9 mouse cellular contexts compared by ENCODE assay signal in genomic region chr7:143009996-143010395, GRCm38 (mm10). TPM values are rescaled to one million over a fixed set of nuclear protein-coding genes. Genes with fewer than 3 reads are reported as not detected.
DNase-seq lines count a peak whose midpoint lies in the region; ATAC-seq lines count a peak whose summit lies in the region.
"Had no signal": no experiment of that assay in that cellular context is flagged by ENCODE, and none has a peak within 500 bp of the region (broad histone marks: within the 10 kb centered on the region; RNA-seq: fewer than 3 reads in every experiment).

No protein-coding gene starts in this region.

- no peak overlapping the region for H3K4me2 ChIP-seq in heart, embryonic 12.5 days
- H3K4me2 ChIP-seq in lung, embryonic 16.5 days (ENCODE audit: low read depth, low read length), result no peak overlapping the region
- no peak overlapping the region for H3K4me2 ChIP-seq in embryonic facial prominence, embryonic 14.5 days (ENCODE audit: low read depth, low read length)

- DNase-seq in heart, postnatal 36 days, result no peak
- no peak for DNase-seq in lung, postnatal 36 days
- no peak for DNase-seq in embryonic facial prominence, embryonic 14.5 days (ENCODE audit: low spot score)
- DNase-seq in natural killer cell, adult 2 months (ENCODE audit: low spot score in 2 of 2), result peak; percentile 68 to 81
- no peak for DNase-seq in left cerebral cortex, postnatal 14 days (ENCODE audit: low spot score in 2 of 2)
- DNase-seq in frontal cortex, postnatal 25 days (ENCODE audit: low spot score in 2 of 2), result no peak
- DNase-seq: cerebellum, postnatal 36 days had no signal

- H3K36me3 ChIP-seq in heart, embryonic 12.5 days, result no peaks in the 10 kb centered on the region
- no peaks in the 10 kb centered on the region for H3K36me3 ChIP-seq in lung, embryonic 16.5 days (ENCODE audit: control insufficient read depth, insufficient read depth, low read length)
- no peaks in the 10 kb centered on the region for H3K36me3 ChIP-seq in embryonic facial prominence, embryonic 14.5 days (ENCODE audit: control insufficient read depth, insufficient read depth, low read length)

- 88% methylated on average over 4 of the region's 4 CpGs for WGBS in heart, embryonic 12.5 days
- 74% methylated on average over 4 of the region's 4 CpGs for whole genome bisulfite sequencing in lung, embryonic 16.5 days
- 91% methylated on average over 4 of the region's 4 CpGs for WGBS in embryonic facial prominence, embryonic 14.5 days

- H3K4me1 ChIP-seq in heart, embryonic 12.5 days (replicated peaks), result peaks cover 88% of the 10 kb centered on the region
- H3K4me1 ChIP-seq in lung, embryonic 16.5 days (replicated peaks; ENCODE audit: control insufficient read depth, insufficient read depth, low read length), result peaks cover 74% of the 10 kb centered on the region
- peaks cover 16% of the 10 kb centered on the region for H3K4me1 ChIP-seq in embryonic facial prominence, embryonic 14.5 days (ENCODE audit: control insufficient read depth, insufficient read depth, low read length)

- H3K4me3 ChIP-seq in heart, embryonic 12.5 days, result no peak overlapping the region
- no peak overlapping the region for H3K4me3 ChIP-seq in lung, embryonic 16.5 days (ENCODE audit: low read length)
- H3K4me3 ChIP-seq in embryonic facial prominence, embryonic 14.5 days (ENCODE audit: low read depth, low read length), result no peak overlapping the region

- no peak for ATAC-seq in heart, embryonic 12.5 days (ENCODE audit: insufficient number of reproducible peaks, low FRiP score)
- no peak for ATAC-seq in lung, embryonic 16.5 days (ENCODE audit: low read depth)
- no peak for ATAC-seq in embryonic facial prominence, embryonic 14.5 days (ENCODE audit: low read depth)

- no peaks in the 10 kb centered on the region for H3K27me3 ChIP-seq in heart, embryonic 12.5 days (replicated peaks)
- no peaks in the 10 kb centered on the region for H3K27me3 ChIP-seq in lung, embryonic 16.5 days (ENCODE audit: control insufficient read depth, insufficient read depth, low read depth, low read length)
- no peaks in the 10 kb centered on the region for H3K27me3 ChIP-seq in embryonic facial prominence, embryonic 14.5 days (replicated peaks; ENCODE audit: control insufficient read depth, insufficient read depth, low read length)

- H3K9me3 ChIP-seq in heart, embryonic 12.5 days (replicated peaks), result no peaks in the 10 kb centered on the region
- H3K9me3 ChIP-seq in lung, embryonic 16.5 days (ENCODE audit: control insufficient read depth, low read length), result no peaks in the 10 kb centered on the region
- H3K9me3 ChIP-seq in embryonic facial prominence, embryonic 14.5 days (ENCODE audit: control insufficient read depth, low read length), result no peaks in the 10 kb centered on the region

- intact Hi-C loops in heart, postnatal 36 days (cut with DNase I), result loop anchor here (2.0 to 5.0 kb wide), 3 partner anchors 33 to 457 kb away; no protein-coding TSS in a partner anchor
- intact Hi-C loops in left cerebral cortex, postnatal 14 days (cut with DNase I), result loop anchor here (2.0 to 5.0 kb wide), 3 partner anchors 43 to 77 kb away; partner anchors contain the start of genes Cd81 and Tssc4

- no peak overlapping the region for H3K9ac ChIP-seq in heart, embryonic 12.5 days
- H3K9ac ChIP-seq in lung, embryonic 16.5 days (ENCODE audit: low read length), result no peak overlapping the region
- no peak overlapping the region for H3K9ac ChIP-seq in embryonic facial prominence, embryonic 14.5 days (ENCODE audit: low read depth, low read length)

- peak overlapping the region; percentile 96 for H3K27ac ChIP-seq in heart, embryonic 12.5 days (ENCODE audit: poor library complexity, severe bottlenecking)
- peak overlapping the region; percentile 99 for H3K27ac ChIP-seq in lung, embryonic 16.5 days (ENCODE audit: low read length)
- H3K27ac ChIP-seq in embryonic facial prominence, embryonic 14.5 days (replicated peaks; ENCODE audit: low read depth, low read length), result peak overlapping the region; percentile 97

RNA-seq across cellular contexts. Expression of gene Tspan32, which starts 5.2 kb away (rescaled TPM):
- polyA plus RNA-seq in heart, embryonic 12.5 days (2016; fragmentation: Nextera tagmentation; extraction: Ambion mirVana), result 7.0 and 7.7 TPM in 2 replicates
- under 1 TPM; 0.28 to 0.46 TPM for total RNA-seq in heart, postnatal 36 days (2021)
- polyA plus RNA-seq in lung, embryonic 16.5 days (2015; fragmentation: Nextera tagmentation; extraction: Ambion mirVana), result 2.6 and 3.3 TPM in 2 replicates
- 3.5 TPM in 2 replicates for polyA plus RNA-seq in embryonic facial prominence, embryonic 14.5 days (2014; fragmentation: Nextera tagmentation; extraction: Ambion mirVana)
- total RNA-seq in left cerebral cortex, postnatal 14 days (2021), result under 1 TPM in 1 of 2 experiments, not detected in 1; 0.30 TPM

RNA-seq across cellular contexts. Expression of gene Ascl2, which starts 40.9 kb away (rescaled TPM):
- polyA plus RNA-seq in heart, embryonic 12.5 days (2016; fragmentation: Nextera tagmentation; extraction: Ambion mirVana), result 0.23 and 0.31 TPM in 2 replicates
- total RNA-seq in heart, postnatal 36 days (2021), result not detected
- polyA plus RNA-seq in lung, embryonic 16.5 days (2015; fragmentation: Nextera tagmentation; extraction: Ambion mirVana), result 3.2 and 3.4 TPM in 2 replicates
- 0.89 and 1.00 TPM in 2 replicates for polyA plus RNA-seq in embryonic facial prominence, embryonic 14.5 days (2014; fragmentation: Nextera tagmentation; extraction: Ambion mirVana)
- total RNA-seq in left cerebral cortex, postnatal 14 days (2021), result not detected

RNA-seq across cellular contexts. Expression of gene Cd81, which starts 42.5 kb away (rescaled TPM):
- 701 and 712 TPM in 2 replicates for polyA plus RNA-seq in heart, embryonic 12.5 days (2016; fragmentation: Nextera tagmentation; extraction: Ambion mirVana)
- 100 to 1,000 TPM; 398 to 441 TPM for total RNA-seq in heart, postnatal 36 days (2021)
- 765 and 788 TPM in 2 replicates for polyA plus RNA-seq in lung, embryonic 16.5 days (2015; fragmentation: Nextera tagmentation; extraction: Ambion mirVana)
- polyA plus RNA-seq in embryonic facial prominence, embryonic 14.5 days (2014; fragmentation: Nextera tagmentation; extraction: Ambion mirVana), result 635 and 636 TPM in 2 replicates
- 100 to 1,000 TPM; 367 to 400 TPM for total RNA-seq in left cerebral cortex, postnatal 14 days (2021)

RNA-seq across cellular contexts. Expression of gene Tssc4, which starts 59.1 kb away (rescaled TPM):
- 57.1 and 61.7 TPM in 2 replicates for polyA plus RNA-seq in heart, embryonic 12.5 days (2016; fragmentation: Nextera tagmentation; extraction: Ambion mirVana)
- total RNA-seq in heart, postnatal 36 days (2021), result 10 to 100 TPM; 15.3 TPM
- polyA plus RNA-seq in lung, embryonic 16.5 days (2015; fragmentation: Nextera tagmentation; extraction: Ambion mirVana), result 98.9 and 100 TPM in 2 replicates
- 52.2 and 66.7 TPM in 2 replicates for polyA plus RNA-seq in embryonic facial prominence, embryonic 14.5 days (2014; fragmentation: Nextera tagmentation; extraction: Ambion mirVana)
- total RNA-seq in left cerebral cortex, postnatal 14 days (2021), result 10 to 100 TPM; 41.1 to 50.0 TPM

Comparison
In these comparisons a context has a peak if more than half of its experiments do, and no peak if none do; other contexts are left out.
1. DNase-seq: peak in natural killer cell, adult 2 months (2 of 2); none in heart, postnatal 36 days (0 of 2), lung, postnatal 36 days (single experiment), embryonic facial prominence, embryonic 14.5 days (single experiment), left cerebral cortex, postnatal 14 days (0 of 2) and frontal cortex, postnatal 25 days (0 of 2).
2. Peak in every context shown above with its lines, with median percentiles within 50 percentile points of each other: H3K27ac ChIP-seq.